Mouse (Mus musculus): ENCODE measurements around the gene Nfkbid. TPM values are rescaled to one million over a fixed set of nuclear protein-coding genes. Genes with fewer than 3 reads are reported as not detected.
"Not testable (repeated sequence)": the region's sequence is repeated elsewhere in the genome, so short reads cannot be mapped to it uniquely, and the experiment has no call there.

The Nfkbid gene
- polyA plus RNA-seq, 1 experiment: not detected

GRCm38 (mm10) chr7:30474999-30475398 lies 53.5 kb downstream of the Nfkbid start:
- Histone ChIP-seq H3K4me3 (ENCODE audit: insufficient read depth, low read depth, low read length) (no peak overlapping the region), H3K4me1 (ENCODE audit: control insufficient read depth, insufficient read depth, low read length) (peaks cover 2% of the 10 kb centered on the region; the same call in 1 of the 2 replicates), H3K27ac (ENCODE audit: insufficient read depth, low read depth, low read length) (no peak overlapping the region)
- WGBS: 75% methylated on average over 4 of the region's 4 CpGs
- TF ChIP-seq CTCF (IDR thresholded peaks at IDR 0.05; ENCODE audit: insufficient read depth, low read depth, low read length): no peak
- no peak for TF ChIP-seq POLR2A (IDR thresholded peaks at IDR 0.05; ENCODE audit: insufficient read depth, low read depth, low read length)

GRCm38 (mm10) chr7:30476136-30476535 lies 54.6 kb downstream of the Nfkbid start:
- not testable (repeated sequence) for H3K4me1 ChIP-seq (ENCODE audit: control insufficient read depth, insufficient read depth, low read length); H3K27ac ChIP-seq (ENCODE audit: insufficient read depth, low read depth, low read length); H3K4me3 ChIP-seq (ENCODE audit: insufficient read depth, low read depth, low read length)
- WGBS: 91% methylated on average over 7 of the region's 7 CpGs

- Histone ChIP-seq H3K4me1 (ENCODE audit: control insufficient read depth, insufficient read depth, low read length) (peaks cover 2% of the 10 kb centered on the region; the same call in 1 of the 2 replicates), H3K4me3 (ENCODE audit: insufficient read depth, low read depth, low read length) (peak overlapping the region; percentile 44), H3K27ac (ENCODE audit: insufficient read depth, low read depth, low read length) (no peak overlapping the region)
- 12% methylated on average over 26 of the region's 32 CpGs for WGBS
- TF ChIP-seq POLR2A (IDR thresholded peaks at IDR 0.05; ENCODE audit: insufficient read depth, low read depth, low read length): no peak
- no peak for TF ChIP-seq CTCF (IDR thresholded peaks at IDR 0.05; ENCODE audit: insufficient read depth, low read depth, low read length)
Observed at GRCm38 (mm10) chr7:30477415-30478381, 56.2 kb downstream of the Nfkbid start.

Other genes starting within 250 kb of the Nfkbid start
- gene Cox7a1, start 237.6 kb upstream of the Nfkbid start, polyA plus RNA-seq (2012; ENCODE audit: insufficient read depth, insufficient read length, low replicate concordance, missing spikeins): not detected in 2 replicates
- 469 TPM in 1 of 2 replicates, not detected in the other for gene Capns1, start 222.9 kb upstream of the Nfkbid start, polyA plus RNA-seq (2012; ENCODE audit: insufficient read depth, insufficient read length, low replicate concordance, missing spikeins)
- gene Polr2i, start 189.8 kb upstream of the Nfkbid start, polyA plus RNA-seq (2012; ENCODE audit: insufficient read depth, insufficient read length, low replicate concordance, missing spikeins): not detected in 2 replicates
- gene Tbcb, start 189.5 kb upstream of the Nfkbid start, polyA plus RNA-seq (2012; ENCODE audit: insufficient read depth, insufficient read length, low replicate concordance, missing spikeins): not detected in 2 replicates
- not detected in 2 replicates for gene Ovol3, start 186.0 kb upstream of the Nfkbid start, polyA plus RNA-seq (2012; ENCODE audit: insufficient read depth, insufficient read length, low replicate concordance, missing spikeins)
- not detected in 2 replicates for gene Thap8, start 141.6 kb upstream of the Nfkbid start, polyA plus RNA-seq (2012; ENCODE audit: insufficient read depth, insufficient read length, low replicate concordance, missing spikeins)
- not detected in 2 replicates for gene Wdr62, start 141.3 kb upstream of the Nfkbid start, polyA plus RNA-seq (2012; ENCODE audit: insufficient read depth, insufficient read length, low replicate concordance, missing spikeins)
- 737 TPM in 1 of 2 replicates, not detected in the other for gene Clip3, start 130.0 kb upstream of the Nfkbid start, polyA plus RNA-seq (2012; ENCODE audit: insufficient read depth, insufficient read length, low replicate concordance, missing spikeins)
- gene Alkbh6, start 113.0 kb upstream of the Nfkbid start, polyA plus RNA-seq (2012; ENCODE audit: insufficient read depth, insufficient read length, low replicate concordance, missing spikeins): not detected in 2 replicates
- not detected in 2 replicates for gene Syne4, start 106.9 kb upstream of the Nfkbid start, polyA plus RNA-seq (2012; ENCODE audit: insufficient read depth, insufficient read length, low replicate concordance, missing spikeins)
- not detected in 2 replicates for gene E130208F15Rik, start 100.0 kb upstream of the Nfkbid start, polyA plus RNA-seq (2012; ENCODE audit: insufficient read depth, insufficient read length, low replicate concordance, missing spikeins)
- not detected in 2 replicates for gene Sdhaf1, start 97.8 kb upstream of the Nfkbid start, polyA plus RNA-seq (2012; ENCODE audit: insufficient read depth, insufficient read length, low replicate concordance, missing spikeins)
- not detected in 2 replicates for gene Lrfn3, start 59.0 kb upstream of the Nfkbid start, polyA plus RNA-seq (2012; ENCODE audit: insufficient read depth, insufficient read length, low replicate concordance, missing spikeins)
- gene Tyrobp, start 8.0 kb upstream of the Nfkbid start, polyA plus RNA-seq (2012; ENCODE audit: insufficient read depth, insufficient read length, low replicate concordance, missing spikeins): not detected in 2 replicates
- gene Hcst, start 1.9 kb upstream of the Nfkbid start, polyA plus RNA-seq (2012; ENCODE audit: insufficient read depth, insufficient read length, low replicate concordance, missing spikeins): not detected in 2 replicates
- 174 TPM in 1 of 2 replicates, not detected in the other for gene Aplp1, start 23.8 kb downstream of the Nfkbid start, polyA plus RNA-seq (2012; ENCODE audit: insufficient read depth, insufficient read length, low replicate concordance, missing spikeins)
- gene Kirrel2, start 36.0 kb downstream of the Nfkbid start, polyA plus RNA-seq (2012; ENCODE audit: insufficient read depth, insufficient read length, low replicate concordance, missing spikeins): not detected in 2 replicates
- not detected in 2 replicates for gene Nphs1, start 36.6 kb downstream of the Nfkbid start, polyA plus RNA-seq (2012; ENCODE audit: insufficient read depth, insufficient read length, low replicate concordance, missing spikeins)
- gene Prodh2, start 71.9 kb downstream of the Nfkbid start, polyA plus RNA-seq (2012; ENCODE audit: insufficient read depth, insufficient read length, low replicate concordance, missing spikeins): not detected in 2 replicates
- not detected in 2 replicates for gene Arhgap33, start 113.3 kb downstream of the Nfkbid start, polyA plus RNA-seq (2012; ENCODE audit: insufficient read depth, insufficient read length, low replicate concordance, missing spikeins)
- not detected in 2 replicates for gene Hspb6, start 130.4 kb downstream of the Nfkbid start, polyA plus RNA-seq (2012; ENCODE audit: insufficient read depth, insufficient read length, low replicate concordance, missing spikeins)
- not detected in 2 replicates for gene Proser3, start 130.6 kb downstream of the Nfkbid start, polyA plus RNA-seq (2012; ENCODE audit: insufficient read depth, insufficient read length, low replicate concordance, missing spikeins)
- not detected in 2 replicates for gene Lin37, start 138.1 kb downstream of the Nfkbid start, polyA plus RNA-seq (2012; ENCODE audit: insufficient read depth, insufficient read length, low replicate concordance, missing spikeins)
- gene U2af1l4, start 141.6 kb downstream of the Nfkbid start, polyA plus RNA-seq (2012; ENCODE audit: insufficient read depth, insufficient read length, low replicate concordance, missing spikeins): not detected in 2 replicates
- gene Gm49396, start 141.6 kb downstream of the Nfkbid start, polyA plus RNA-seq (2012; ENCODE audit: insufficient read depth, insufficient read length, low replicate concordance, missing spikeins): not detected in 2 replicates
- not detected in 2 replicates for gene Psenen, start 141.9 kb downstream of the Nfkbid start, polyA plus RNA-seq (2012; ENCODE audit: insufficient read depth, insufficient read length, low replicate concordance, missing spikeins)
- gene Igflr1, start 143.7 kb downstream of the Nfkbid start, polyA plus RNA-seq (2012; ENCODE audit: insufficient read depth, insufficient read length, low replicate concordance, missing spikeins): not detected in 2 replicates
- gene Kmt2b, start 167.0 kb downstream of the Nfkbid start, polyA plus RNA-seq (2012; ENCODE audit: insufficient read depth, insufficient read length, low replicate concordance, missing spikeins): 696 TPM in 1 of 2 replicates, not detected in the other
- not detected in 2 replicates for gene Zbtb32, start 177.2 kb downstream of the Nfkbid start, polyA plus RNA-seq (2012; ENCODE audit: insufficient read depth, insufficient read length, low replicate concordance, missing spikeins)
- not detected in 2 replicates for gene Upk1a, start 191.1 kb downstream of the Nfkbid start, polyA plus RNA-seq (2012; ENCODE audit: insufficient read depth, insufficient read length, low replicate concordance, missing spikeins)
- 1,523 TPM in 1 of 2 replicates, not detected in the other for gene Cox6b1, start 204.4 kb downstream of the Nfkbid start, polyA plus RNA-seq (2012; ENCODE audit: insufficient read depth, insufficient read length, low replicate concordance, missing spikeins)
- not detected in 2 replicates for gene Etv2, start 214.1 kb downstream of the Nfkbid start, polyA plus RNA-seq (2012; ENCODE audit: insufficient read depth, insufficient read length, low replicate concordance, missing spikeins)
- gene Rbm42, start 228.6 kb downstream of the Nfkbid start, polyA plus RNA-seq (2012; ENCODE audit: insufficient read depth, insufficient read length, low replicate concordance, missing spikeins): not detected in 2 replicates
- gene Haus5, start 243.3 kb downstream of the Nfkbid start, polyA plus RNA-seq (2012; ENCODE audit: insufficient read depth, insufficient read length, low replicate concordance, missing spikeins): not detected in 2 replicates
- gene Pmis2, start 249.9 kb downstream of the Nfkbid start, polyA plus RNA-seq (2012; ENCODE audit: insufficient read depth, insufficient read length, low replicate concordance, missing spikeins): not detected in 2 replicates

Data from olfactory bulb, adult 2 months (tissue).